Mouse (Mus musculus) cerebellum, postnatal 4 days (tissue): Measurements from ENCODE around the gene Parm1.
A peak's percentile ranks its signal among the peaks of the same experiment; 100 is the strongest.

Source experiments
- DNase-seq, 2 experiments: peaks; one replicate each; pipeline ENCODE4 v3.0.0; 2022; ENCODE audit warnings: low spot score in 2 of 2, mixed read lengths in 1 of 2

Parm1 gene

GRCm38 (mm10) chr5:91517480-91518301 lies at the start of gene Parm1:
TSS of gene Parm1 (plus strand) at chr5:91517615.
- peak; percentile 59 to 72 for DNase-seq

- DNase-seq: no peak
These were observed 42.2 kb upstream of the Parm1 start for GRCm38 (mm10) chr5:91475241-91475640.

GRCm38 (mm10) chr5:91476863-91477262 lies 40.6 kb upstream of the Parm1 start:
- DNase-seq: no peak

GRCm38 (mm10) chr5:91478673-91479072 lies 38.7 kb upstream of the Parm1 start:
- DNase-seq: no peak

- no peak for DNase-seq
These were observed 37.3 kb upstream of the Parm1 start for GRCm38 (mm10) chr5:91480129-91480528.

GRCm38 (mm10) chr5:91484324-91484723 lies 33.1 kb upstream of the Parm1 start:
- no peak for DNase-seq

GRCm38 (mm10) chr5:91494456-91494855 lies 23.0 kb upstream of the Parm1 start:
- DNase-seq: no peak

GRCm38 (mm10) chr5:91501361-91501760 lies 16.1 kb upstream of the Parm1 start:
- no peak for DNase-seq

GRCm38 (mm10) chr5:91502366-91502765 lies 15.0 kb upstream of the Parm1 start:
- DNase-seq: no peak

GRCm38 (mm10) chr5:91504320-91504922 lies 13.0 kb upstream of the Parm1 start:
- no peak for DNase-seq

GRCm38 (mm10) chr5:91517077-91517476 lies 338 bp upstream of the Parm1 start:
- DNase-seq: no peak

- DNase-seq: no peak
These were observed 931 bp downstream of the Parm1 start for GRCm38 (mm10) chr5:91518302-91518790.

- DNase-seq: no peak
These were observed 1.5 kb downstream of the Parm1 start for GRCm38 (mm10) chr5:91518946-91519345.

GRCm38 (mm10) chr5:91519521-91519920 lies 2.1 kb downstream of the Parm1 start:
- no peak for DNase-seq

- no peak for DNase-seq
These were observed 15.5 kb downstream of the Parm1 start for GRCm38 (mm10) chr5:91532748-91533496.

- DNase-seq: peak in 1 of 2 experiments; percentile 31
These were observed 41.7 kb downstream of the Parm1 start for GRCm38 (mm10) chr5:91559071-91559610.

- no peak for DNase-seq
These were observed 42.3 kb downstream of the Parm1 start for GRCm38 (mm10) chr5:91559711-91560110.

- DNase-seq: no peak
These were observed 44.0 kb downstream of the Parm1 start for GRCm38 (mm10) chr5:91561394-91561793.

- no peak for DNase-seq
These were observed 45.1 kb downstream of the Parm1 start for GRCm38 (mm10) chr5:91562486-91562885.

- no peak for DNase-seq
These were observed 46.6 kb downstream of the Parm1 start for GRCm38 (mm10) chr5:91564054-91564453.

GRCm38 (mm10) chr5:91565458-91565857 lies 48.0 kb downstream of the Parm1 start:
- DNase-seq: no peak

GRCm38 (mm10) chr5:91566591-91566990 lies 49.2 kb downstream of the Parm1 start:
- no peak for DNase-seq
